Mouse (Mus musculus): ENCODE measurements around the gene Col1a1.

Gene Col1a1

DNA sequence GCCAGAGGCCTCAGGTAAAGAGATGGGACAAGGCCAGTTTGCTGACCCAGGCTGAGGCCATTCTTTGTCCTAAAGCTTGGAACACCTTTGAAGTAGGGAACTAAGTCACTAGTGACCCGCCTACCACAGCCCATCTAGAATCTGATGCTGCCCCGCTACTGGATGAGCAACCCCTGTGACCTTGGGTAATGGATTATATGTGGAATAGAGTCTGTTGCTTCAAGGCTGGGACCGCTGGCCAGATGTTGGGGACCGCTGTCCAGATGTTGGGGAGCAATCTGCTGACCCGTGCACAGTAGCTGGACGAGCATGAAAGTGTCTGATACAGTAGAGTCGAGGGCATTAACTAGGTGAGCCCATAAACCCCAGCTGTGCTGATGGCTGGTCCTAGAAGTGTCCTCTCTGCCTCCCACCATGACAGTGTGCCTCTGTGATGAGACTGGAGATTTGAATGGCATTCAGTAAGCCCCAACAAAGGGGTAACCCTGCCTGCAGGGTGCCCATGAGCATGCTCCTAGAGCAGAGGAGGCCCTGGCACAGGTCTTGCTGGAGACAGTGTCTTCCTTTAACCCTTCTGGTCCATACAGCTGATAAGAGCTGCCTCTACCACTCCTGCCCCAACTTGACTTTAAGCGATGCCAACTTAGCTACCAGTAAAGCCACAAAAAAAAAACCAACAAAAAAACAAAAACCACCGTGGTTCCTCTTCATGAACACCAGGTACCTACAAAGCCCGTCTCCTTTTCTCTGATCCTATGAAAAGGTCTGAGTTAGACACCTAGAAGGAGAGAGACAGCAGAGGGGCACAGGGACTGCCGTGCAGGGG, 59.1 kb downstream of the Col1a1 start:
- in situ Hi-C loops (cut with MboI, MseI) = loop anchor here (10.0 kb wide), 1 partner anchor 60 kb away; the partner anchor contains the start of gene Col1a1

DNA sequence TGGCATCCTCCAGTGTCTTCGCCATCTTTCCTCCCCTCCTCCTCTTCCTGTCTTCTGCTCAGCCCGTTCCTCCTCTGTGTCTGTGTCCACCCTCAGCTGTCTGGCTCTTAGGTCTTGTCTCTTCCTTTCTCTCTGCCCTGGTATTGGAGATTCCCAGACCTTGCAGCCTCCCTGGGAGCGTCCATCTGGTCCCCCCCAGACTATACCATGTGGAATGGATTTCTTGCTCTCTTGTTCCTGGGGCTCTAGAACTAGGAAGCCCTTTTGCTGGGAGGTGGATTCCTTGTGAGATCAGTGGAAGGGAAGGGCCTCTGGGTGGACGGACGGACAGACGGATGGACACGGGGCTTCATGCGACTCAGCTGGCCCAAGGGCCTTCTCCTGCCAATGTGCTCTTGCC, 60.1 kb downstream of the Col1a1 start:
- in situ Hi-C loops (cut with MboI, MseI) = loop anchor here (10.0 kb wide), 1 partner anchor 61 kb away; the partner anchor contains the start of gene Col1a1

DNA sequence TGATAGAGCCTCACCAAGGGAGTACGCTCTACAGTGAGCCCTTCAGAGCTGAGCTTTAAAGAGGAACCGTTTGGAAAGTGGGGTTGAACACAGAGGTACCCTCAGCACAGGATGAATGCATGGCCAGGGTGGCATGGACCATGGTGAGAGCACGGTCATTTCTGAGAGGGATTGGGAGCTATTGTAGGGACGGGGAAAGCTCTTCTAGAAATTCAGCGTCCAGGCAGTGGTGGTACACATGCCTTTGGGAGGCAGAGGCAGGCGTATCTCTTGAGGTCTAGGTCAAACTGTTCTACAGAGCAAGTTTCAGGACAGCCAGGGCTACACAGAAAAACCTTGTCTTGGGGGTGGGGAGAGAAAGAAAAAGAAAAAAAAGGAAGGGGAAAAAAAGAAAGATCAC, 61.0 kb downstream of the Col1a1 start:
- in situ Hi-C loops (cut with MboI, MseI) = loop anchor here (10.0 kb wide), 1 partner anchor 62 kb away; the partner anchor contains the start of gene Col1a1

DNA sequence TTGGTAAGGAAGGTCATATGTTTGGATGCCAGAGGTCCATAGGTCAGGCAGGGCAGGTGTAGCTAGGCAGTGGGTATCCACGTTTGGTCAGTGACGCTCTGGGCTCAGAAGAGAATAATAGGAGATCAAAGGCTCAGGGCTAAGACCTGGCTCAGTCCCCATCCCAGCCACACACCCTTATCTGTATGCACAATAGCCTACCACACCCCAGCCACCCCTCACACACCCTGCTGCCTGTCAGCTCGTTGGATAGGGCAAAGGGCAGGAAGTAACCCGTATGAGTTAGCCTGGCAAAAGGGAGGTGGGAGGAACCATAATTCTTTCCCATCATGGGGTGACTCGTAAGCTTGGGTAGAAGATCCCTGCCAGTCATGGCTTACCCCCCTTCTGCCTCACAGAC, 61.6 kb downstream of the Col1a1 start:
- in situ Hi-C loops (cut with MboI, MseI) = loop anchor here (10.0 kb wide), 1 partner anchor 63 kb away; the partner anchor contains the start of gene Col1a1

DNA sequence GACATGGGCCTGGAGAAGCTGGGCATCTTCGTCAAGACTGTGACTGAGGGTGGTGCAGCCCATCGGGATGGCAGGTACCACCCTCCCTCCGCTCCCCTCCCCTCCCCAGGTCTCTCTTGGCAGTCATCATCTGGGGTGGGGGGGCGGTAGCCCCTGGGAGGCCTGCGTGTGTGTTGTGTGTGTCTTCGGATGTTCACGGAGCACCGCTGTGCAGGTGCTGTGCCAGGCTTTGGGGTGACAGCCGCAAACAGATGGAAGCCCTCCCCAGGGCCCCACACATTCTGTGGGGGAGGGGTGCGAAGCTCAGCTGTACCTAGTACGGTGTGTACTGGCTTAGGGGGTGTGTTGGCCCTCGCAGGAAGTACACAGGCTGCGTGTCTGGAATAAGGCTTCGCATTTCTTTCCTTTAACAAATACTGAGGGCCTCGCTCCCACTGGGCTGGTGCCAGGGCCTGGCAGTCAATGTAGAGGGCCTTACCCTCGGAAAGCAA, 62.1 kb downstream of the Col1a1 start:
- in situ Hi-C loops (cut with MboI, MseI) = loop anchor here (10.0 kb wide), 1 partner anchor 63 kb away; the partner anchor contains the start of gene Col1a1

DNA sequence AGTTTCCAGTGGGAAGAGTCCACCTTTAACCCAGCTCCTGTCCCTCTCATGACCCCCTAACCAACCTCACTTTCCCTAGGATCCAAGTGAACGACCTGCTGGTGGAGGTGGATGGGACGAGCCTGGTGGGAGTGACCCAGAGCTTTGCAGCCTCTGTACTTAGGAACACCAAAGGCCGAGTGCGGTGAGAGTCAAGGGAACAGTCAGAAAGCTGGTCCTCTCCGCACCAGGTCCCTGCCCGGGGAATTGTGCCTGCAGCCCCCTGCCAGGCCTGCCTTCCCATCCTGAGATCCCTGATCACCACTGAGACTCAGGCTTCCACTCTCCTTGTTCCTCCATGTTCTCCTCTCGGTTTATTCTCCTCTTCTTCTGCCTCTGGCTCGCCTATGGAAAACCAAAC, 64.1 kb downstream of the Col1a1 start:
- in situ Hi-C loops (cut with MboI, MseI) = no loop called here

DNA sequence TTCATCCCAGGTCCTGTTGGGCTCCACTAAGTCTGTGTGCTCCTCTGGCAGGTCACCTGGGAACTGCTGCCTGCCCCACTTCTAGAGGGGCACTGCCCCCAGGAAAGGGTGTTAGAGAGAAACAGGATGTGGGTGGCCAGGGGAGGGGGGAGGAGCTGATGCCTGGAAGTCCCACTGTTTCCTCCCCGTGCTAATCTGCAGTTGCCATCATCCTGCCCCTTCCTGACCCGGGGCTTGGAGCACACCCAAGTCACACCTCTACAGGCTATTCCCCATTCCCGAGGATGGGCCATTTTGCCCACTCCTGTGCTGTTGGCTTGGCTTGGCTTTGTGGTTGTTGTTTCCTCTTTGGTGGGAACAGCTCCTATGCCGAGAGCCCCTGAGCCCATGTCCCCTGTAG, 64.5 kb downstream of the Col1a1 start:
- in situ Hi-C loops (cut with MboI, MseI) = no loop called here

DNA sequence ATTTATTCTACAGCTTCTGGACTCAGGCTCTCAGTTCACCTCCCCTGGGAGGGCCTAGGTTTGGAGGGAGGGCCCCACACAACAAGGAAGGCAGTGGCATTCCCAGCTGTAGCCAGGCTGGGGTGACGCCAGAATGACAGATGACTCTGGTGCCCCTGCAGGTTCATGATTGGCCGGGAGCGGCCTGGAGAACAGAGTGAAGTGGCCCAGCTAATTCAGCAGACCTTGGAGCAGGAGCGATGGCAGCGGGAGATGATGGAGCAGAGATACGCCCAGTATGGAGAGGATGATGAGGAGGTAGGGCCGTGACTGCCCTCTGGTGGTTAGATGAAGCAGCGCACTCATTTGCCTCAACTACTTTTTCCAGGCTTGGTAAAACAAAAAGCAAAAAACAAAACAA, 65.0 kb downstream of the Col1a1 start:
- in situ Hi-C loops (cut with MboI, MseI) = no loop called here

DNA sequence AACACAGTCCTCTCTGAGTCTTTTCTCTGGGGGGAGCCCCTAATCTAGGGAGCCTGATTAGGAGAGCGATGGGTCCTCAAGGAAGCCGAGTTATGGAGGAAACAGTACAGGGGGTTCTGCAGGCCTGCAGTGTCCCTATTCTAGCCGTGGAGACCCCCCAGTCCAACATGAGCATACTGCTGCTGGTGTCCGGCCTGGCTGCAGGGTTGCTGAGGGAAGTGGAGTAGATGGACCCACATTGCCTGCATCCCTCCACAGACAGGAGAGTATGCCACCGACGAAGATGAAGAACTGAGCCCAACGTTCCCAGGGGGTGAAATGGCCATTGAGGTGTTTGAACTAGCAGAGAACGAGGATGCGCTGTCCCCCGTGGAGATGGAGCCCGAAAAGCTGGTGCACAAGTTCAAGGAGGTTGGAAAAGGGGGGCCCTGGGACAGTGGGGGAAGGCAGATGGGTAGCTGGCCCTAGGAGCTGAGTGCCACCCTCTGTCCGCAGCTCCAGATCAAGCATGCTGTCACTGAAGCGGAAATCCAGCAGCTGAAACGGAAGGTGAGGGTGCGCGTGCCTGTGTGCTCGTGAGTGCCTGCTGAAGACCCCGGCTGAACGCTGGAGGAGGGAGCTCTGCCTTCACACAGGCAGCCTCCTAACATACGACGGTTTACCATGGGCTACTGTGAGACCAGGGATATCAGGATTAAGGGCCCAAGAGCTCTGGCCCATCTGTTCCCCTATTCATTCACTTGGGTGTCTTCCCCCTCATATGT, 65.7 kb downstream of the Col1a1 start:
- in situ Hi-C loops (cut with MboI, MseI) = no loop called here
